Mouse (Mus musculus): ENCODE measurements around the gene Pxt1. TPM values are rescaled to one million over a fixed set of nuclear protein-coding genes. Genes with fewer than 3 reads are reported as not detected.

Pxt1 gene
- polyA plus RNA-seq, 1 experiment, result not detected

- Histone ChIP-seq H3K4me1 (ENCODE audit: control insufficient read depth, insufficient read depth, insufficient read length, low read length) (peaks cover 26% of the 10 kb centered on the region), H3K27me3 (ENCODE audit: control insufficient read depth, insufficient read depth, low read length) (no peaks in the 10 kb centered on the region), H3K36me3 (ENCODE audit: control insufficient read depth, insufficient read depth, low read length) (no peaks in the 10 kb centered on the region), H3K27ac (ENCODE audit: insufficient read depth, low read depth, low read length) (no peak overlapping the region), H3K4me3 (ENCODE audit: low read depth, low read length) (no peak overlapping the region)
- WGBS, result 38% methylated on average over 15 of the region's 15 CpGs
- TF ChIP-seq CTCF (IDR thresholded peaks at IDR 0.05; ENCODE audit: extremely low read depth, insufficient read length, insufficient replicate concordance, low read depth, low read length) (peak; percentile 90; the same call in 1 of the 2 replicates), POLR2A (IDR thresholded peaks at IDR 0.05; ENCODE audit: low read depth, low read length) (no peak)
Observed at GRCm38 (mm10) chr17:28926866-28927635, 16.6 kb downstream of the Pxt1 start.

DNA sequence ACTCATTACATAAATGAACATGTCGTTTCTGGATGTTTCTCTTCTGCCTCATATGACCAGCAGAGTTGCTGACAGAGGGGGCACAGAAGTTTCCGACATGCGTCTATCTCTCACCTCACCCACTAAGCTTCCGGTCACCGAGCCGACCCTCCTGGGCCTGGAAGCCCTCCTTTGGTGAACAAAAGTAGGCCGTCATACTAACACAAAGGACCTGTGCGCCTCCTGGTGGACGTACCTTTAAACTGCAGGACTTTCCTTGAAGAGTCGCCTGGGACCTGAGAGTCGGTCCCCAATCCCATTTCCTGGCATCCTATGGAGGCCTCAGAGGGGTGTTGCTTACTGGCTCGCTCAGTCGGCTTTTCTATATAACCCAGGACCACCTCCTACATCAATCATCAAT, 17.3 kb downstream of the Pxt1 start:
- no peaks in the 10 kb centered on the region for H3K27me3 ChIP-seq (ENCODE audit: control insufficient read depth, insufficient read depth, low read length)
- 22% methylated on average over 13 of the region's 13 CpGs for WGBS
- no peaks in the 10 kb centered on the region for H3K36me3 ChIP-seq (ENCODE audit: control insufficient read depth, insufficient read depth, low read length)
- no peak for TF ChIP-seq POLR2A (IDR thresholded peaks at IDR 0.05; ENCODE audit: low read depth, low read length)
- TF ChIP-seq CTCF (IDR thresholded peaks at IDR 0.05; ENCODE audit: extremely low read depth, insufficient read length, insufficient replicate concordance, low read depth, low read length), result peak; percentile 91; the same call in 1 of the 2 replicates
- H3K4me3 ChIP-seq (ENCODE audit: low read depth, low read length), result no peak overlapping the region
- H3K4me1 ChIP-seq (ENCODE audit: control insufficient read depth, insufficient read depth, insufficient read length, low read length), result peaks cover 28% of the 10 kb centered on the region
- H3K27ac ChIP-seq (ENCODE audit: insufficient read depth, low read depth, low read length), result no peak overlapping the region

DNA sequence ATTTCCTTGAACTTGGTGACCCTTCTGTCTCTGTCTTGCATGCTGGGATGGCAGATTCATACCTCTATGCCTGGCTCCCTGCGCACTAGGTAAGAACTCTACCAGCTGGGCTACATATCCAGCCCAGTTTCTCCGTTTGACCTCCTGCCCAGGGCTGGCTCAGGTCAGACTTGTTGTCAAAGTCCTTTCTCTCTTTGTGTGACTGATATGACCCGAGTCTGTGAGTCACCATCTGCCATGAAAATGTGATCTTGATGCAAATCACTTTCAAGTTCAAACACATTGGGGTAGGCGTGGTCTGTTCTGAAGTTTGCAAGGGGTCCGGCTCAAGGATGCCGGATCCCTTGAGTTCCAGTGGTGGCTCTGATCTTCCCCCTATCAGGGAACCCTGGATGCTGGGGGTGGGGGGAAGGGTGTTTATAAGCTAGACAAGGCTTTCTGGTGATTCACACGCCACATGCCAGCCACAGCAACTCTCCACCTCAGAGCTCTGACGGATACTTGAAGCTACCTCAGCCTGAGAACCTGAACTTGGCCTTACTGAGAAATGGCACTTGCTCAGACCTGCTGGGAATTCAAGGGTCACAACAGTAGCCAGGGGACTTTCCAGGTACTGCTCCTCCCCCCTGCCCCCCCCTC, 18.6 kb downstream of the Pxt1 start:
- WGBS, result 75% methylated on average over 8 of the region's 8 CpGs
- no peaks in the 10 kb centered on the region for H3K27me3 ChIP-seq (ENCODE audit: control insufficient read depth, insufficient read depth, low read length)

DNA sequence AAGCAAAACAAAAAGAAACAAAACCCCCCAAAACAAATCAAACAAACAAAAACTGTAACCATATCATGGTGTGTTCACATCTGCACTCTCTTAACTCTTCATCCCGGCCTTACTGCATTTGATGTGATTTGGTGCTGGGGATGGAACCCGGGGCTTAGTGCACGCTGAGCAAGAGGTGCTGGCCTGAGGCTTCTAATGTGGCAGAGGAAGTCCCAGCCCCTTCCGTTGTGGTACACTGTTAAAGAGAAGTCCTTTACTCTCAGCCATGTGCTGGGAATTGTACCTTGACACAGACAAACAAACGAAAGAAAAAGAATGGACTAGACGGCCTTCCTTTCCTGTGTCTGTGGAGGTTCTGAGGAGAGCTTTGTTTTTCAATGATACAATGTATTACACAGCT, 21.5 kb downstream of the Pxt1 start:
- H3K36me3 ChIP-seq (ENCODE audit: control insufficient read depth, insufficient read depth, low read length), result no peaks in the 10 kb centered on the region
- H3K4me1 ChIP-seq (ENCODE audit: control insufficient read depth, insufficient read depth, insufficient read length, low read length), result peaks cover 18% of the 10 kb centered on the region; the same call in 1 of the 2 replicates
- 58% methylated on average over 6 of the region's 6 CpGs for WGBS
- H3K4me3 ChIP-seq (ENCODE audit: low read depth, low read length), result no peak overlapping the region
- TF ChIP-seq CTCF (IDR thresholded peaks at IDR 0.05; ENCODE audit: extremely low read depth, insufficient read length, insufficient replicate concordance, low read depth, low read length) (no peak), POLR2A (IDR thresholded peaks at IDR 0.05; ENCODE audit: low read depth, low read length) (no peak)
- H3K27me3 ChIP-seq (ENCODE audit: control insufficient read depth, insufficient read depth, low read length), result no peaks in the 10 kb centered on the region
- no peak overlapping the region for H3K27ac ChIP-seq (ENCODE audit: insufficient read depth, low read depth, low read length)

More for the DNA sequence above, 18.6 kb downstream of the Pxt1 start:
- no peak for TF ChIP-seq POLR2A (IDR thresholded peaks at IDR 0.05; ENCODE audit: low read depth, low read length)
- TF ChIP-seq CTCF (IDR thresholded peaks at IDR 0.05; ENCODE audit: extremely low read depth, insufficient read length, insufficient replicate concordance, low read depth, low read length), result no peak
- Histone ChIP-seq H3K36me3 (ENCODE audit: control insufficient read depth, insufficient read depth, low read length) (no peaks in the 10 kb centered on the region), H3K4me3 (ENCODE audit: low read depth, low read length) (no peak overlapping the region), H3K4me1 (ENCODE audit: control insufficient read depth, insufficient read depth, insufficient read length, low read length) (peaks cover 24% of the 10 kb centered on the region), H3K27ac (ENCODE audit: insufficient read depth, low read depth, low read length) (no peak overlapping the region)

GRCm38 (mm10) chr17:28921086-28921485, 22.6 kb downstream of the Pxt1 start:
- H3K27ac ChIP-seq (ENCODE audit: insufficient read depth, low read depth, low read length), result peak overlapping the region; percentile 20; the same call in 1 of the 2 replicates
- peaks cover 15% of the 10 kb centered on the region; the same call in 1 of the 2 replicates for H3K4me1 ChIP-seq (ENCODE audit: control insufficient read depth, insufficient read depth, insufficient read length, low read length)
- TF ChIP-seq POLR2A (IDR thresholded peaks at IDR 0.05; ENCODE audit: low read depth, low read length) (no peak), CTCF (IDR thresholded peaks at IDR 0.05; ENCODE audit: extremely low read depth, insufficient read length, insufficient replicate concordance, low read depth, low read length) (no peak)
- no peaks in the 10 kb centered on the region for H3K27me3 ChIP-seq (ENCODE audit: control insufficient read depth, insufficient read depth, low read length)
- H3K36me3 ChIP-seq (ENCODE audit: control insufficient read depth, insufficient read depth, low read length), result no peaks in the 10 kb centered on the region
- 26% methylated on average over 8 of the region's 8 CpGs for WGBS
- peak overlapping the region; percentile 11; the same call in 1 of the 2 replicates for H3K4me3 ChIP-seq (ENCODE audit: low read depth, low read length)

DNA sequence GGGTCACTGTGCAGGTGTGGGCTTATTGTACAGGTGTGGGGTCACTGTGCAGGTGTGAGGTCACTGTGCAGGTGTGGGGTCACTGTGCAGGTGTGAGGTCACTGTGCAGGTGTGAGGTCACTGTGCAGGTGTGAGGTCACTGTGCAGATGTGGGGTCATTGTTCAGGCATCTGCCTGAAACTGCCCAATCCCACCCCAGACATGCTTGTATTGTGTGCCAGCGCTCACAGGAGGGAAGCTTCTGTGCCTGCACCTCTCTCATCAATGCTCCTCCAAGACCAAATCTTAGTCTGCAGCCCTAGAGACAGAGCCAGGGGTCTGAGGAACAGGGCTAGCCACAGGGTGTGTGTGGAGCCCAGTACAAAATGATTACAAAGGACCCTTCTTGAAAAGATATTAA, 27.1 kb downstream of the Pxt1 start:
- no peaks in the 10 kb centered on the region for H3K27me3 ChIP-seq (ENCODE audit: control insufficient read depth, insufficient read depth, low read length)
- TF ChIP-seq POLR2A (IDR thresholded peaks at IDR 0.05; ENCODE audit: low read depth, low read length) (no peak), CTCF (IDR thresholded peaks at IDR 0.05; ENCODE audit: extremely low read depth, insufficient read length, insufficient replicate concordance, low read depth, low read length) (no peak)
- H3K36me3 ChIP-seq (ENCODE audit: control insufficient read depth, insufficient read depth, low read length), result no peaks in the 10 kb centered on the region
- H3K27ac ChIP-seq (ENCODE audit: insufficient read depth, low read depth, low read length), result no peak overlapping the region
- WGBS, result 96% methylated on average over 1 of the region's 1 CpGs
- peaks cover 19% of the 10 kb centered on the region; the same call in 1 of the 2 replicates for H3K4me1 ChIP-seq (ENCODE audit: control insufficient read depth, insufficient read depth, insufficient read length, low read length)
- H3K4me3 ChIP-seq (ENCODE audit: low read depth, low read length), result no peak overlapping the region

GRCm38 (mm10) chr17:28915060-28915628, 28.5 kb downstream of the Pxt1 start, which contains the start of gene 4930539E08Rik:
Gene 4930539E08Rik (minus strand): TSS chr17:28915324.
- H3K27me3 ChIP-seq (ENCODE audit: control insufficient read depth, insufficient read depth, low read length), result no peaks in the 10 kb centered on the region
- peaks cover 19% of the 10 kb centered on the region; the same call in 1 of the 2 replicates for H3K4me1 ChIP-seq (ENCODE audit: control insufficient read depth, insufficient read depth, insufficient read length, low read length)
- peak within 1 kb of the TSS; percentile 84 for H3K27ac ChIP-seq (ENCODE audit: insufficient read depth, low read depth, low read length)
- 39% methylated on average over 12 of the region's 12 CpGs for WGBS
- H3K4me3 ChIP-seq (ENCODE audit: low read depth, low read length), result peak within 1 kb of the TSS; percentile 60
- no peaks in the 10 kb centered on the region for H3K36me3 ChIP-seq (ENCODE audit: control insufficient read depth, insufficient read depth, low read length)
- TF ChIP-seq POLR2A (IDR thresholded peaks at IDR 0.05; ENCODE audit: low read depth, low read length) (peak; percentile 75; the same call in 1 of the 2 replicates), CTCF (IDR thresholded peaks at IDR 0.05; ENCODE audit: extremely low read depth, insufficient read length, insufficient replicate concordance, low read depth, low read length) (no peak)

All from small intestine, adult 2 months (tissue).